Mouse (Mus musculus) thymus, postnatal 0 days (tissue): ENCODE results near the gene Abca4. TPM values are rescaled to one million over a fixed set of nuclear protein-coding genes. Genes with fewer than 3 reads are reported as not detected.

Experiments
- DNase-seq: peaks from one replicate; pipeline ENCODE4 v3.0.0-alpha.2; 2015; ENCODE audit warnings: low spot score
- polyA plus RNA-seq: library from polyadenylated mRNA; unstranded; fragments of >200 nt; fragmentation: Nextera tagmentation; extraction: Ambion mirVana; gene quantifications from 2 replicates; pipeline ENCODE4 v1.2.1, GENCODE M21; 2015

Abca4 gene
- polyA plus RNA-seq, 1 experiment from 2014 or later: 0.42 TPM

GRCm38 (mm10) chr3:122107643-122108194 is 63.5 kb downstream of the Abca4 start:
- DNase-seq: no peak

GRCm38 (mm10) chr3:122109461-122109860 is 65.2 kb downstream of the Abca4 start:
- DNase-seq: no peak

- DNase-seq: no peak
Observed at GRCm38 (mm10) chr3:122111141-122111981, 67.1 kb downstream of the Abca4 start.

GRCm38 (mm10) chr3:122118651-122119214 is 74.5 kb downstream of the Abca4 start:
- DNase-seq: no peak

- DNase-seq: no peak
Observed at GRCm38 (mm10) chr3:122119733-122120132, 75.5 kb downstream of the Abca4 start.

GRCm38 (mm10) chr3:122120217-122120616 is 76.0 kb downstream of the Abca4 start:
- no peak for DNase-seq

GRCm38 (mm10) chr3:122122127-122122663 is 78.0 kb downstream of the Abca4 start:
- peak; percentile 57 for DNase-seq

- no peak for DNase-seq
Observed at GRCm38 (mm10) chr3:122122838-122123237, 78.6 kb downstream of the Abca4 start.

- DNase-seq: peak; percentile 45
Observed at GRCm38 (mm10) chr3:122128999-122129493, 84.8 kb downstream of the Abca4 start.

- no peak for DNase-seq
Observed at GRCm38 (mm10) chr3:122130771-122131170, 86.5 kb downstream of the Abca4 start.

GRCm38 (mm10) chr3:122131633-122132032 is 87.4 kb downstream of the Abca4 start:
- DNase-seq: no peak

GRCm38 (mm10) chr3:122133255-122133654 is 89.0 kb downstream of the Abca4 start:
- DNase-seq: no peak

- no peak for DNase-seq
Observed at GRCm38 (mm10) chr3:122133840-122134239, 89.6 kb downstream of the Abca4 start.

GRCm38 (mm10) chr3:122140589-122141400 is 96.6 kb downstream of the Abca4 start:
- DNase-seq: peak; percentile 33

- no peak for DNase-seq
Observed at GRCm38 (mm10) chr3:122142256-122142922, 98.1 kb downstream of the Abca4 start.

- no peak for DNase-seq
Observed at GRCm38 (mm10) chr3:122143432-122143831, 99.2 kb downstream of the Abca4 start.

- DNase-seq: no peak
Observed at GRCm38 (mm10) chr3:122145430-122145829, 101.2 kb downstream of the Abca4 start.

- DNase-seq: no peak
Observed at GRCm38 (mm10) chr3:122150836-122151235, 106.6 kb downstream of the Abca4 start.

- no peak for DNase-seq
Observed at GRCm38 (mm10) chr3:122152431-122152830, 108.2 kb downstream of the Abca4 start.

GRCm38 (mm10) chr3:122154080-122154479 is 109.8 kb downstream of the Abca4 start:
- no peak for DNase-seq

- no peak for DNase-seq
Observed at GRCm38 (mm10) chr3:122159447-122159846, 115.2 kb downstream of the Abca4 start.
